Mouse (Mus musculus): ENCODE measurements around the gene Mob1b. TPM values are rescaled to one million over a fixed set of nuclear protein-coding genes. Genes with fewer than 3 reads are reported as not detected.

The Mob1b gene
- total RNA-seq (2012; rRNA removed): 14.0 TPM in 2 replicates
- 10 to 100 TPM in 1 of 2 experiments, not detected in 1; 12.2 TPM for polyA plus RNA-seq (2012; ENCODE audit: insufficient read depth in 1 of 2, insufficient read length in 2 of 2, low read depth in 1 of 2, low replicate concordance in 2 of 2, missing spikeins in 1 of 2)

DNA sequence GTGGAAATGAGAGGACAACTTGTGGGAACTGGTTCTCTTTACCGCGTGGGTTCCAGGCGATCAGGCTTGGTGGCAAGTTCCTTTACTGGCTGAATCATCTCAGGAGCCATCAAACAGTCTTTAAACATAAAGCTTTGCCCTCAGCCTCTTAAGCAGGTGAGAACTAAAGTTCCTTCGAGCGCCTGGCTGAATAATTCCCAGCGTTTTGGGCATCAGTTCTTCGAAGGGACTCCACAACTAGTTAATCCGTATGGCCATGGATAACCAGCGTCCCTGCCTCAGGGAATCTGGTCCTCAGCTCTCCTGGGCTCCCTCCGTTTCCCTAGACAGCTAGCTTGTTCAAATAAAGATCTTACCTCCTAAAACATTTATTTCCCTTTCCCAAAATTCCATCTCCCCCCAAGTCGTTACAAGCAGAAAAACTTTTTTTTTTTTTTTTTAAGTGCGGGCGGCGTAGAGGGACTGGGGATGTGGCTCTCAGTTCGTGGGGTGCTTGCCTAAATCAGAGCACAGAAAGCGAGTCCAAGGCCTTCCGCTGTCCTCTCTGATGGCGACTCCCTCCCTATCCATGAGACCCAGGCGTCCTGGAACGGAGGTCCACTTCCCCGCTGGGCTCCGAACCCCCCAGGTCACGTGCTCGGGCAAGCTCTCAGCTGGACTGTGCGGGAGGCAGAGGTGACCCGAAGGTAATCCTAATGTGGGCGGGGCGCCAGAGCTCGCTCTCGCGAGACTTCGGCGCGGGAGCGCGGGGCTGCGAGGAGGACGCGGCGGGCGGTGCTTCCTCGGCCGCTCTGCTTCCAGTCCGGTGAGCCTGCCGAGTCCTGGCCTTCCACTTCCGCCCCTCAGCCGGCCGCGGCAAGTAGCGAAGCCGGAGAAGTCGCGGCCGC is at the start of gene Mob1b:
Mob1b (plus strand) TSS at position 740 of the 887 bp plus-strand sequence.
- Histone ChIP-seq H3K9me3 (replicated peaks; ENCODE audit: insufficient read depth, low read length) (no peaks in the 10 kb centered on the region), H3K4me1 (ENCODE audit: control insufficient read depth in 1 of 2, insufficient read depth in 2 of 2, low read length in 2 of 2) (peaks cover 10 to 19% of the 10 kb centered on the region in 2 experiments), H3K27ac (ENCODE audit: control insufficient read depth, low read depth, low read length) (peak within 1 kb of the TSS; percentile 89), H3K27me3 (ENCODE audit: control insufficient read depth in 1 of 2, insufficient read depth in 2 of 2, low read length in 2 of 2) (no peaks in the 10 kb centered on the region), H3K79me2 (ENCODE audit: control insufficient read depth, insufficient read depth, low read length, poor library complexity) (peaks cover 30% of the 10 kb centered on the region), H3K9ac (ENCODE audit: control insufficient read depth, low read depth, low read length, poor library complexity, severe bottlenecking) (peak within 1 kb of the TSS; percentile 99), H3K36me3 (ENCODE audit: control insufficient read depth in 1 of 2, insufficient read depth in 2 of 2, low read length in 2 of 2) (peaks cover 0 to 27% of the 10 kb centered on the region in 2 experiments; a peak in 2 of 4 replicates), H3K4me3 (ENCODE audit: control insufficient read depth in 1 of 2, insufficient read depth in 1 of 2, low read depth in 2 of 2, low read length in 2 of 2) (peak within 1 kb of the TSS; percentile 76 to 97)
- DNase-seq (ENCODE audit: low read depth, low spot score): peak; percentile 95
- TF ChIP-seq UBTF (IDR thresholded peaks at IDR 0.05; ENCODE audit: borderline replicate concordance, insufficient read depth, low read depth, low read length) (no peak; the same call in 1 of the 2 replicates), MYB (IDR thresholded peaks at IDR 0.05; ENCODE audit: low read depth, low read length) (no peak), RCOR1 (IDR thresholded peaks at IDR 0.05; ENCODE audit: low read depth, low read length) (no peak), MAZ (IDR thresholded peaks at IDR 0.05; ENCODE audit: low read depth, low read length) (0 out of 2 replicates have a peak, but pooled peaks have one; percentile 36), RAD21 (IDR thresholded peaks at IDR 0.05; ENCODE audit: low read depth, low read length) (no peak), JUND (IDR thresholded peaks at IDR 0.05; ENCODE audit: low read depth, low read length) (no peak), ETS1 (IDR thresholded peaks at IDR 0.05; ENCODE audit: low read depth, low read length) (peak; percentile 23; the same call in 1 of the 2 replicates), MAFK (IDR thresholded peaks at IDR 0.05; ENCODE audit: borderline replicate concordance, low read depth, low read length) (no peak), SIN3A (IDR thresholded peaks at IDR 0.05; ENCODE audit: low read length) (no peak), ELF1 (IDR thresholded peaks at IDR 0.05; ENCODE audit: low read depth, low read length) (peak; percentile 75), USF2 (IDR thresholded peaks at IDR 0.05; ENCODE audit: borderline replicate concordance in 1 of 2, insufficient read depth in 1 of 2, low read depth in 1 of 2, low read length in 2 of 2) (peak in 1 of 2 experiments; percentile 19; a peak in 2 of 4 replicates), POLR2AphosphoS2 (IDR thresholded peaks at IDR 0.05; ENCODE audit: low read length) (peak; percentile 57), MAX (IDR thresholded peaks at IDR 0.05; ENCODE audit: low read length) (peak; percentile 82; the same call in 1 of the 2 replicates), ZMIZ1 (IDR thresholded peaks at IDR 0.05; ENCODE audit: low read depth, low read length) (no peak), GATA1 (IDR thresholded peaks at IDR 0.05; ENCODE audit: low read depth, low read length) (no peak), TBP (IDR thresholded peaks at IDR 0.05; ENCODE audit: low read depth, low read length) (peak; percentile 85), HCFC1 (IDR thresholded peaks at IDR 0.05; ENCODE audit: low read depth, low read length) (peak; percentile 78), CTCF (IDR thresholded peaks at IDR 0.05 in 2 of 3, conservative IDR thresholded peaks at IDR 0.05 in 1 of 3; ENCODE audit: control insufficient read depth in 1 of 3, insufficient read depth in 1 of 3, low read depth in 2 of 3, low read length in 3 of 3, poor library complexity in 1 of 3, severe bottlenecking in 1 of 3) (no peak), MYC (IDR thresholded peaks at IDR 0.05; ENCODE audit: low read depth, low read length) (no peak), E2F4 (IDR thresholded peaks at IDR 0.05; ENCODE audit: borderline replicate concordance, low read depth, low read length) (no peak), MEF2A (IDR thresholded peaks at IDR 0.05; ENCODE audit: extremely low read depth, insufficient replicate concordance, low read depth, low read length, poor library complexity, severe bottlenecking) (no peak), CHD2 (IDR thresholded peaks at IDR 0.05; ENCODE audit: low read length) (peak; percentile 93), BHLHE40 (IDR thresholded peaks at IDR 0.05; ENCODE audit: borderline replicate concordance, low read depth, low read length) (peak; percentile 70; the same call in 1 of the 2 replicates), GABPA (IDR thresholded peaks at IDR 0.05; ENCODE audit: low read depth, low read length) (no peak), KAT2A (conservative IDR thresholded peaks at IDR 0.05; ENCODE audit: low read depth, low read length) (no peak), EP300 (IDR thresholded peaks at IDR 0.05; ENCODE audit: low read depth in 1 of 2, low read length in 2 of 2) (no peak), ZKSCAN1 (IDR thresholded peaks at IDR 0.05; ENCODE audit: low read depth, low read length) (no peak), POLR2AphosphoS5 (IDR thresholded peaks at IDR 0.05; ENCODE audit: borderline replicate concordance, low read depth, low read length) (0 out of 2 replicates have a peak, but pooled peaks have one; percentile 27), ZC3H11A (IDR thresholded peaks at IDR 0.05; ENCODE audit: low read depth, low read length) (no peak), NELFE (IDR thresholded peaks at IDR 0.05; ENCODE audit: low read depth, low read length) (peak; percentile 84), SMC3 (IDR thresholded peaks at IDR 0.05; ENCODE audit: low read depth, low read length) (no peak), TAL1 (IDR thresholded peaks at IDR 0.05; ENCODE audit: low read length) (no peak), NRF1 (IDR thresholded peaks at IDR 0.05; ENCODE audit: insufficient read depth, low read depth, low read length, poor library complexity, severe bottlenecking) (no peak), MXI1 (IDR thresholded peaks at IDR 0.05; ENCODE audit: low read depth, low read length) (peak; percentile 75)

Data from MEL (cell line).